Mouse (Mus musculus) kidney, postnatal 36 days (tissue): ENCODE measurements at regions not wholly inside any gene's neighbourhood (a gene's known extent, or its start where the extent isn't known, plus 50 kb on each side); places are given as distances from the start of the nearest gene placed in this dataset.
A peak's percentile ranks its signal among the peaks of the same experiment; 100 is the strongest.

ENCODE experiments used
- DNase-seq, 2 experiments: peaks; one replicate each; pipeline ENCODE4 v3.0.0; 2021 to 2022; ENCODE audit warnings: mixed read lengths in 2 of 2

- DNase-seq, result no peak
Observed at GRCm38 (mm10) chr11:38886466-38886865, 1650.7 kb upstream of the Tenm2 start.

- DNase-seq, result no peak
Observed at GRCm38 (mm10) chr11:38861622-38862345, 1626.0 kb upstream of the Tenm2 start.

- peak; percentile 34 to 71 for DNase-seq
Observed at GRCm38 (mm10) chr11:38856645-38857044, 1620.9 kb upstream of the Tenm2 start.

GRCm38 (mm10) chr11:38829148-38829547 is 1593.4 kb upstream of the Tenm2 start:
- DNase-seq, result no peak

- DNase-seq, result no peak
Observed at GRCm38 (mm10) chr11:38828375-38828774, 1592.6 kb upstream of the Tenm2 start.

- no peak for DNase-seq
Observed at GRCm38 (mm10) chr11:38825172-38825753, 1589.5 kb upstream of the Tenm2 start.

- no peak for DNase-seq
Observed at GRCm38 (mm10) chr11:38818141-38818540, 1582.4 kb upstream of the Tenm2 start.

- no peak for DNase-seq
Observed at GRCm38 (mm10) chr11:38783548-38783947, 1547.8 kb upstream of the Tenm2 start.

- no peak for DNase-seq
Observed at GRCm38 (mm10) chr11:38779585-38779984, 1543.8 kb upstream of the Tenm2 start.

GRCm38 (mm10) chr11:38762241-38762640 is 1526.5 kb upstream of the Tenm2 start:
- no peak for DNase-seq

GRCm38 (mm10) chr11:38747549-38747948 is 1511.8 kb upstream of the Tenm2 start:
- peak; percentile 24 to 60 for DNase-seq

- DNase-seq, result no peak
Observed at GRCm38 (mm10) chr11:38729101-38729500, 1493.3 kb upstream of the Tenm2 start.

GRCm38 (mm10) chr11:38715697-38716096 is 1479.9 kb upstream of the Tenm2 start:
- DNase-seq, result no peak

GRCm38 (mm10) chr11:38681264-38681663 is 1445.5 kb upstream of the Tenm2 start:
- DNase-seq, result no peak

GRCm38 (mm10) chr11:38673367-38674056 is 1437.7 kb upstream of the Tenm2 start:
- DNase-seq, result no peak
